Mouse (Mus musculus): ENCODE data around the gene Slc29a1. TPM values are rescaled to one million over a fixed set of nuclear protein-coding genes. Genes with fewer than 3 reads are reported as not detected.

Slc29a1 gene
- polyA plus RNA-seq, 1 experiment from 2014 or later = 33.2 TPM

DNA sequence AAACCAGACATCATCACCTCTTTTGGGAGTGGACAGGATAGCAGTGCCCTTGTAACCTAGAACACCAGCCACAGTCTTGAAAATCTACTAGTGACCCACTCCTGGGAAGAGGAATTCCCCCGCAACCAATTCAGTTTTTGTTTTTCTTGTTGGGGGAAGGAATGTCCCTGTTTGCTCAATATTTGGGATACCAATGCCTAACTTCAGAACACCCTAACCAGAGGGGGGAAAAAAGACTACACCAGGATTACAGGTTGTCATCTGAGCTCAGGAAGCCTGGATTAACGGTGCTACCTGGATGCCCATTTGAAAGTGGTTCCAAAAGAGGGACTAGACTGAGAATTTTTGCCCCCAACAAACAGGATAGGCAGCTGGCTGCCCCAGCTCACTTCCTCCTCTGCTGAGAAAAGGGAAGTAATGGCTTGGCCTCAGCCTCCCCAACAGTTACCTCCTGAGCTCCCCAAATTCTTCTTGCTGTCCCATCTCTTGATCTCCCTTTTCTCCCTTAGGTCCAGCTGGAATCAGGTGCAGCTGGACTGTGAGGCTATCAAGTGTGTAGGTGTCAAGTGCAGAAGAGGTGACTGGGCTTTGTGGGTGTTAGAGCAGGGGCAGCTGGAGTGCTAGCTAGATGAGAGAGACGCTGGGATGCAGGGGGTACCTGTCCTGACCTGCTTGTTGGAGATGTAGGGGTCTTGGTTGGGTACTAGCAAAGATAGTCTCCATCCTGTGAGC, 42.7 kb downstream of the Slc29a1 start:
- Histone ChIP-seq H3K4me2 (ENCODE audit: low read length) (peak overlapping the region; percentile 96), H3K4me1 (ENCODE audit: control insufficient read depth, insufficient read depth, low read length) (peaks cover 14% of the 10 kb centered on the region; the same call in 1 of the 2 replicates), H3K9ac (replicated peaks; ENCODE audit: low read length) (no peak overlapping the region), H3K27ac (replicated peaks; ENCODE audit: low read depth, low read length) (no peak overlapping the region), H3K9me3 (ENCODE audit: control insufficient read depth, low read length) (no peaks in the 10 kb centered on the region), H3K27me3 (ENCODE audit: control insufficient read depth, insufficient read depth, low read length) (no peaks in the 10 kb centered on the region), H3K36me3 (ENCODE audit: control insufficient read depth, insufficient read depth, low read length) (no peaks in the 10 kb centered on the region), H3K4me3 (replicated peaks; ENCODE audit: low read depth, low read length) (peak overlapping the region; percentile 59; the same call in 1 of the 2 replicates)
- 74% methylated on average over 3 of the region's 3 CpGs for WGBS
- no peak for DNase-seq
- ATAC-seq (ENCODE audit: low FRiP score, low TSS enrichment) = no peak

DNA sequence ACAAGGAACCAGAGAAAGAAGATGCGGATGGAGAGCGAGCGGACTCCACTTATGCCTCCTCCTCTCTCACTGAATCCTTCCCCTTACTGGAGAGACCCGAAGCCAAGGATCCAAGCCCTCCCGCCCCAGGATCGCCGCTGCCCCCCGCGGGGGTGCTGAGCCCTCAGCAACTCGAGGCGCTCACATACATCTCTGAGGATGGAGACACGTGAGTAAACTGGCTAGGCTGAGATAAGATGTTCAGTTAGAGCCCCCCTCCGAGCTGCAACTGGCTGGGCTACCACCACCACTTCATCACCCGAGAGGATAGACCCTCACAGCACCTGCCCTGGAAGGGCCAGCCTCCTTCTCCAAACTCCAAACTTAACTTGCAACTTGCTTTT, 43.3 kb downstream of the Slc29a1 start:
- peak overlapping the region; percentile 96 for H3K4me2 ChIP-seq (ENCODE audit: low read length)
- no peaks in the 10 kb centered on the region for H3K36me3 ChIP-seq (ENCODE audit: control insufficient read depth, insufficient read depth, low read length)
- peaks cover 14% of the 10 kb centered on the region; the same call in 1 of the 2 replicates for H3K4me1 ChIP-seq (ENCODE audit: control insufficient read depth, insufficient read depth, low read length)
- no peak overlapping the region for H3K27ac ChIP-seq (replicated peaks; ENCODE audit: low read depth, low read length)
- H3K27me3 ChIP-seq (ENCODE audit: control insufficient read depth, insufficient read depth, low read length) = no peaks in the 10 kb centered on the region
- H3K9ac ChIP-seq (replicated peaks; ENCODE audit: low read length) = peak overlapping the region; percentile 66
- H3K4me3 ChIP-seq (replicated peaks; ENCODE audit: low read depth, low read length) = peak overlapping the region; percentile 59
- ATAC-seq (ENCODE audit: low FRiP score, low TSS enrichment) = no peak
- DNase-seq = no peak
- 1% methylated on average over 14 of the region's 14 CpGs for WGBS
- no peaks in the 10 kb centered on the region for H3K9me3 ChIP-seq (ENCODE audit: control insufficient read depth, low read length)

DNA sequence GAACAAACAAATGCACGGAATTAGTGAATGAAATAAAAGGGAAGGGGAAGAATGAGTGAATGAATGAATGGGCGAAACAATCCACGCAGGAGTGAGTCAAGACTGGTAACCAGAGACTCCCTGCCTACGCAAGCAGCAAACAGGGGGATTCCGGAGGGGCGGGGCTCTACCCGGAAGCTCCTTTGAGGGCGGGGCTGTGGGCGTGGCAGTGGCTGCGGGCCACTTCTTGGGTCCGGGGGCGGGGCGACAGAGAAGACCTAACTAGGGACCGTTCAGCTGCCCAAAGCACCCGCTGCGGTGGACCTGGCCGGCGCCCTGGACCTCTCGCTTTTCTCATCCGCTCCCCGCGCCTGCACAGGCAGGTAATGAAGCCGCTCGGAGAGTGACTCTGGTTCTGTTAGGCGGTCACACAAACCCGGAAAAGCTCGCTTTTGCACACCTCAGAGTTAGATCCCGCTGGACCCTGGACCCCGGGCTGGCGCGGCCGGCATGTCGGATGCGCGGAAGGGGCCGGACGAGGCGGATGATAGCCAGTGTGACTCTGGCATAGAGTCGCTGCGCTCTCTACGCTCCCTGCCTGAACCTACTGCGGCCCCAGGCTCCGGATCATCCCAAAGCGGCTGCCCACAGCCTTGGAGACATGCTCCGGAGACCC, 43.8 kb downstream of the Slc29a1 start, which contains the start of gene Nfkbie:
Nfkbie (plus strand) TSS at position 252 of the 655 bp plus-strand sequence.
- Histone ChIP-seq H3K4me1 (ENCODE audit: control insufficient read depth, insufficient read depth, low read length) (peaks cover 15% of the 10 kb centered on the region; the same call in 1 of the 2 replicates), H3K9ac (replicated peaks; ENCODE audit: low read length) (peak within 1 kb of the TSS; percentile 66), H3K27me3 (ENCODE audit: control insufficient read depth, insufficient read depth, low read length) (no peaks in the 10 kb centered on the region), H3K4me3 (replicated peaks; ENCODE audit: low read depth, low read length) (peak within 1 kb of the TSS; percentile 59), H3K9me3 (ENCODE audit: control insufficient read depth, low read length) (no peaks in the 10 kb centered on the region), H3K4me2 (ENCODE audit: low read length) (peak within 1 kb of the TSS; percentile 96), H3K36me3 (ENCODE audit: control insufficient read depth, insufficient read depth, low read length) (no peaks in the 10 kb centered on the region), H3K27ac (replicated peaks; ENCODE audit: low read depth, low read length) (0 out of 2 replicates have a peak within 1 kb of the TSS, but pooled peaks have one; percentile 9)
- ATAC-seq (ENCODE audit: low FRiP score, low TSS enrichment) (peak; percentile 83), DNase-seq (peak; percentile 94)
- under 1% methylated on average over 45 of the region's 45 CpGs for WGBS

DNA sequence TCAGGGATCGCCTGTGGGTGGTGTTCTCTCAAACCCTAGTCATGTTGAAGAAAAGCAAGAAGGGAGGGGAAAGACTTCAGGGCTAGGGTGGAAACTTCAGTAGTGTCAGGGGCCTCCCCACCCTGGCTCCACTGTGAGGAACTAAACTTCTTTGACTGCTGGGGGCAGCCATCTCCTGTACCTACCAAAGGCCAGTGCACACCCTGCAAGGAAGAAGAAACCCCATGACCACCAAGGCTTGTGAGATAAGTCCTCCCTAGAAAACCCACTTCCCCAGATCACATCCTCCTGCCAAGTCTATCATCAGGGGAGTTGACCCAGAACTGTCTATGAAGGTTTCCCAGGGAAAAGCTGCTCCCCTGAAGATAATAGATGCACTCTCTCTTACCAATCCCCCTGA, 45.0 kb downstream of the Slc29a1 start:
- 52% methylated on average over 1 of the region's 1 CpGs for WGBS

DNA sequence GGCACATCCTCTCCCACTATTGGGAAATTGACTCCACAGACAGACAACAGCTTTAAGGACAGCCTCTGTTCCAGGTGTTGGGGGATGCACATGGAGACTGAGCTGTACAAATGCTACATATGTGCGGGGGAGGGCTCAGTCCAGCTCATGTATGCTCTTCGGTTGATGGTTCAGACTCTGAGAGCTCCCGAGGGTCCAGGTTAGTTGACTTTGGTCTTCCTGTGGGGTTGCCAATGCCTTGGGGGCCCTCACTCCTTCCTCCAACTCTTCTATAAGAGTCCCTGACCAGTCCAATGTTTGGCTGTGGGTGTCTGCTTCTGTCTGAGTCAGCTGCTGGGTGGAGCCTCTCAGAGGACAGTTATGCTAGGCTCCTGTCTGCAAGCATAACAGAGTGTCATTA, 46.3 kb downstream of the Slc29a1 start:
- Histone ChIP-seq H3K4me2 (ENCODE audit: low read length) (no peak overlapping the region), H3K36me3 (ENCODE audit: control insufficient read depth, insufficient read depth, low read length) (no peaks in the 10 kb centered on the region), H3K27ac (replicated peaks; ENCODE audit: low read depth, low read length) (no peak overlapping the region), H3K9ac (replicated peaks; ENCODE audit: low read length) (no peak overlapping the region), H3K27me3 (ENCODE audit: control insufficient read depth, insufficient read depth, low read length) (no peaks in the 10 kb centered on the region), H3K4me1 (ENCODE audit: control insufficient read depth, insufficient read depth, low read length) (peaks cover 27% of the 10 kb centered on the region), H3K4me3 (replicated peaks; ENCODE audit: low read depth, low read length) (no peak overlapping the region), H3K9me3 (ENCODE audit: control insufficient read depth, low read length) (no peaks in the 10 kb centered on the region)
- WGBS = 86% methylated on average over 3 of the region's 3 CpGs
- DNase-seq = no peak
- no peak for ATAC-seq (ENCODE audit: low FRiP score, low TSS enrichment)

More for the DNA sequence above, 45.0 kb downstream of the Slc29a1 start:
- no peak overlapping the region for H3K4me3 ChIP-seq (replicated peaks; ENCODE audit: low read depth, low read length)
- no peak overlapping the region for H3K27ac ChIP-seq (replicated peaks; ENCODE audit: low read depth, low read length)
- ATAC-seq (ENCODE audit: low FRiP score, low TSS enrichment) (no peak), DNase-seq (no peak)
- H3K9me3 ChIP-seq (ENCODE audit: control insufficient read depth, low read length) = no peaks in the 10 kb centered on the region
- H3K4me2 ChIP-seq (ENCODE audit: low read length) = no peak overlapping the region
- H3K9ac ChIP-seq (replicated peaks; ENCODE audit: low read length) = no peak overlapping the region
- H3K4me1 ChIP-seq (ENCODE audit: control insufficient read depth, insufficient read depth, low read length) = peaks cover 23% of the 10 kb centered on the region
- no peaks in the 10 kb centered on the region for H3K36me3 ChIP-seq (ENCODE audit: control insufficient read depth, insufficient read depth, low read length)
- no peaks in the 10 kb centered on the region for H3K27me3 ChIP-seq (ENCODE audit: control insufficient read depth, insufficient read depth, low read length)

DNA sequence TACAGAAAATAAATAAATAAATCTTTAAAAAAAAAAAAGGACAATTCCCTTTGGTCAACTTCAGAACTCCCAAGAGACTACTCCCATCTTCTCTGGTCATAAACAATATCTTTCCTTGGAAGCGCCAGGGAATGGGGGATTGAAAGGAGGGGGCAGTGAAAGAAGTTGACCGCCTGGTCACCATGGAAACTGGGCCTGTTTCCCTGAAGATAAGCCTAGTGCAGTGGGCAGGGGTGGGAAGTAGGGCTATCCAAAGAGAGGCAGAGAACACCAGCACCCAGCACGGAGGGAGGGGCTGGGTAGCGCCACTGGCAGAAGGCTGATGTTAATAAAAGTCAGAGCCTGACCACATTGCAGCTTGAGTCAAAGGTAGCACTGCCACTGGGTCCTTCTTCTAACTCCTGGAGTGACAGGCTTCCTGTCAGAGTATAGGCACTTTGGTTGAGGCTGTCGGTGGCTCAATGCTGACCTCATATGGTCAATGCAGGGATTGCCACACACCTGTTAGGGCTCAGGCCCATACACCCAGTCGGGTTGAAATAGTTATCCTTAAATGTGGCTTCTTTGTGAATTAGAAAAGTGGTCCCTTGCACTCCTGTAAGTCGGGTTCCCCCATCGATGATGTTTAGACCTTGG, 47.5 kb downstream of the Slc29a1 start:
- H3K36me3 ChIP-seq (ENCODE audit: control insufficient read depth, insufficient read depth, low read length) = peaks cover 1% of the 10 kb centered on the region
- DNase-seq (peak; percentile 87), ATAC-seq (ENCODE audit: low FRiP score, low TSS enrichment) (0 out of 2 replicates have a peak, but pooled peaks have one; percentile 21)
- no peak overlapping the region for H3K4me3 ChIP-seq (replicated peaks; ENCODE audit: low read depth, low read length)
- no peak overlapping the region for H3K4me2 ChIP-seq (ENCODE audit: low read length)
- H3K4me1 ChIP-seq (ENCODE audit: control insufficient read depth, insufficient read depth, low read length) = peaks cover 34% of the 10 kb centered on the region
- no peaks in the 10 kb centered on the region for H3K9me3 ChIP-seq (ENCODE audit: control insufficient read depth, low read length)
- H3K27ac ChIP-seq (replicated peaks; ENCODE audit: low read depth, low read length) = no peak overlapping the region
- WGBS = 4% methylated on average over 8 of the region's 8 CpGs
- peaks cover 9% of the 10 kb centered on the region; the same call in 1 of the 2 replicates for H3K27me3 ChIP-seq (ENCODE audit: control insufficient read depth, insufficient read depth, low read length)
- no peak overlapping the region for H3K9ac ChIP-seq (replicated peaks; ENCODE audit: low read length)

DNA sequence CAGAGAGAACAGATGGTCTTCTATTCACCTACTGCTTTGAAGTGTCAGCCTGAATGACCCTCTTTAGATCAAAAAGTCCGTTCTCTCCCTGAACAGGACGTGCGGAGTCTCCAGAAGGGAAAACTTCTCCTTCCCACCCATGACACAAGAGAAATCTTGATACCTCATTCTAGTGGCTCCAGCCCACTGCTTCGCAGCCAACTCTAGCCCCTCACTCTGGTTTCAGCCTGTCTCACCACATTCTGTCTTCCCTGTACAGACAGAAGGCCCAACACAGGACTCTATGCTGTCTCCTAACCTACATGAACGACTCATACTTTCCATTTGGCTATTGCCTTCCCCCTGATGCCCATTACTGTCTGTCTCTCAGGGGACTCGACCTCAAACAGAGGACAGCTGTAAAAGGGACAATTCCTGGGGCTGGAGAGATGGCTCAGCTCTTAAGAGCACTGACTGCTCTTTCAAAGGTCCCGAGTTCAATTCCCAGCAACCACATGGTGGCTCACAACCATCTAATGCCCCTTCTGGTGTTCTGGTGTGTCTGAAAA, 48.1 kb downstream of the Slc29a1 start:
- peaks cover 7% of the 10 kb centered on the region for H3K36me3 ChIP-seq (ENCODE audit: control insufficient read depth, insufficient read depth, low read length)
- H3K4me3 ChIP-seq (replicated peaks; ENCODE audit: low read depth, low read length) = no peak overlapping the region
- no peak overlapping the region for H3K4me2 ChIP-seq (ENCODE audit: low read length)
- no peak overlapping the region for H3K27ac ChIP-seq (replicated peaks; ENCODE audit: low read depth, low read length)
- H3K4me1 ChIP-seq (ENCODE audit: control insufficient read depth, insufficient read depth, low read length) = peaks cover 28% of the 10 kb centered on the region
- no peak for DNase-seq
- no peak overlapping the region for H3K9ac ChIP-seq (replicated peaks; ENCODE audit: low read length)
- peaks cover 15% of the 10 kb centered on the region for H3K27me3 ChIP-seq (ENCODE audit: control insufficient read depth, insufficient read depth, low read length)
- ATAC-seq (ENCODE audit: low FRiP score, low TSS enrichment) = no peak
- WGBS = 40% methylated on average over 7 of the region's 7 CpGs
- H3K9me3 ChIP-seq (ENCODE audit: control insufficient read depth, low read length) = no peaks in the 10 kb centered on the region

DNA sequence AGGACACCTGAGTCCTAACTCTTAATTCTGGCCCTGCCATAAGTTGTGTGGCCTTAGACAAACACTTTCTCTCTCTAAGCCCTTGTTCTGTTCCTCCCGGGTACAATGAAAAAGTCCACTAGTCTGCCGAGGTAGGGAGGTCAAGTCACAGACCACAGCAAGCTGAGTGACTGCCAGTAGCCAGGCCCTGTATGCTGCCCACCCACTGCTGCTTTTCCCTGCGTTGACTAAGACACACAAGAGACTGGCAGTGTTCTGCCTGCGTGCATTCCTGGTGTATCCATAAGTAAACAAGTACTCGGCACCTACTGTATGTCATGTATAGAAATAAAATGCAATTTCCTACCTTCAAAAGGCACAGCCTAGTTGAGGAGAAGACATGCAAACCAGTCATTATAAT, 49.2 kb downstream of the Slc29a1 start:
- WGBS = 26% methylated on average over 5 of the region's 5 CpGs
- Histone ChIP-seq H3K27ac (replicated peaks; ENCODE audit: low read depth, low read length) (peak overlapping the region; percentile 97; the same call in 1 of the 2 replicates), H3K27me3 (ENCODE audit: control insufficient read depth, insufficient read depth, low read length) (peaks cover 26% of the 10 kb centered on the region), H3K9me3 (ENCODE audit: control insufficient read depth, low read length) (no peaks in the 10 kb centered on the region), H3K4me3 (replicated peaks; ENCODE audit: low read depth, low read length) (peak overlapping the region; percentile 93), H3K4me2 (ENCODE audit: low read length) (peak overlapping the region; percentile 64), H3K36me3 (ENCODE audit: control insufficient read depth, insufficient read depth, low read length) (peaks cover 18% of the 10 kb centered on the region), H3K4me1 (ENCODE audit: control insufficient read depth, insufficient read depth, low read length) (peaks cover 29% of the 10 kb centered on the region), H3K9ac (replicated peaks; ENCODE audit: low read length) (peak overlapping the region; percentile 99; the same call in 1 of the 2 replicates)
- ATAC-seq (ENCODE audit: low FRiP score, low TSS enrichment) = no peak
- no peak for DNase-seq

All from midbrain, embryonic 14.5 days (tissue).